Comparison of ENCODE assay signal across 9 mouse cellular contexts in the genomic region with DNA sequence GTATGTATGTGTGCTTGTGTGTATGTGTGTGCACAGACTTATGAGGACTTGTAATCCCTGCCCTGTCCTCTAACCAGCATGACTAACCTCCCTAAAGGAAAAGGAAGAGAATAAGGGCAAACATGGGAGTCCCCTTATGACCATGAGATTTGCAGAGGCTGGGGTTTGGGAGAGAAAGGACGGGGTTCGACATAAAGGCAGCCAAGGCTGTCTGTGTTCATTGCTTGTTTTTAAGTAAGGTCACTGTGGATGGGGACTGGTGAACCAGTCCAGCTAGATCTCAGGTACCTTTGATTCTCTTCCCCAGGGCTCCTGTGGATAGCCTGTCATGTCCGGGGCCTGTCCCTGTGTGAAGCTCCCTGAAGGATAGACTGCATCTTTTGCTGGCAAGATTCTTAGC. TPM values are rescaled to one million over a fixed set of nuclear protein-coding genes. Genes with fewer than 3 reads are reported as not detected.
A peak's percentile ranks its signal among the peaks of the same experiment; 100 is the strongest.
DNase-seq lines count a peak whose midpoint lies in the region; ATAC-seq lines count a peak whose summit lies in the region.
"Had no signal": no experiment of that assay in that cellular context is flagged by ENCODE, and none has a peak within 500 bp of the region (broad histone marks: within the 10 kb centered on the region; RNA-seq: fewer than 3 reads in every experiment).

No protein-coding gene starts in this region.

- H3K36me3 ChIP-seq in heart, embryonic 15.5 days, result no peaks in the 10 kb centered on the region
- H3K36me3 ChIP-seq in embryonic facial prominence, embryonic 15.5 days, result no peaks in the 10 kb centered on the region
- H3K36me3 ChIP-seq in hindbrain, embryonic 15.5 days, result no peaks in the 10 kb centered on the region
- H3K36me3 ChIP-seq in neural tube, embryonic 13.5 days, result no peaks in the 10 kb centered on the region

- H3K27ac ChIP-seq in heart, embryonic 15.5 days, result peak overlapping the region; percentile 99
- H3K27ac ChIP-seq in embryonic facial prominence, embryonic 15.5 days (replicated peaks), result peak overlapping the region; percentile 85; the same call in 1 of the 2 replicates
- peak overlapping the region; percentile 94 for H3K27ac ChIP-seq in hindbrain, embryonic 15.5 days (replicated peaks)
- H3K27ac ChIP-seq in neural tube, embryonic 13.5 days (replicated peaks), result peak overlapping the region; percentile 96

- H3K27me3 ChIP-seq in heart, embryonic 15.5 days, result no peaks in the 10 kb centered on the region
- no peaks in the 10 kb centered on the region for H3K27me3 ChIP-seq in embryonic facial prominence, embryonic 15.5 days
- no peaks in the 10 kb centered on the region for H3K27me3 ChIP-seq in hindbrain, embryonic 15.5 days
- no peaks in the 10 kb centered on the region for H3K27me3 ChIP-seq in neural tube, embryonic 13.5 days

- no peak overlapping the region for H3K4me3 ChIP-seq in heart, embryonic 15.5 days
- no peak overlapping the region for H3K4me3 ChIP-seq in embryonic facial prominence, embryonic 15.5 days (replicated peaks)
- H3K4me3 ChIP-seq in hindbrain, embryonic 15.5 days, result no peak overlapping the region
- H3K4me3 ChIP-seq in neural tube, embryonic 13.5 days, result no peak overlapping the region

- no peak for DNase-seq in heart, adult 9 months (ENCODE audit: low spot score in 2 of 2)
- DNase-seq in urinary bladder, postnatal 14 days (ENCODE audit: low spot score), result no peak
- DNase-seq in thymus, adult 18-20 months, result no peak
- DNase-seq in kidney, postnatal 36 days, result no peak
- DNase-seq: lung, adult 2 months had no signal

- no peak overlapping the region for H3K4me2 ChIP-seq in heart, embryonic 15.5 days
- H3K4me2 ChIP-seq in embryonic facial prominence, embryonic 15.5 days (replicated peaks), result no peak overlapping the region
- H3K4me2 ChIP-seq in hindbrain, embryonic 15.5 days, result peak overlapping the region; percentile 13; the same call in 1 of the 2 replicates
- H3K4me2 ChIP-seq in neural tube, embryonic 13.5 days, result peak overlapping the region; percentile 34

- peaks cover 64% of the 10 kb centered on the region for H3K4me1 ChIP-seq in heart, embryonic 15.5 days (replicated peaks)
- H3K4me1 ChIP-seq in embryonic facial prominence, embryonic 15.5 days, result peaks cover 51% of the 10 kb centered on the region
- H3K4me1 ChIP-seq in hindbrain, embryonic 15.5 days (replicated peaks), result peaks cover 46% of the 10 kb centered on the region
- H3K4me1 ChIP-seq in neural tube, embryonic 13.5 days (replicated peaks), result peaks cover 48% of the 10 kb centered on the region

- no peak for ATAC-seq in heart, embryonic 15.5 days (replicated peaks; ENCODE audit: insufficient number of reproducible peaks, insufficient read depth, low FRiP score, low read depth)
- no peak for ATAC-seq in embryonic facial prominence, embryonic 15.5 days (ENCODE audit: insufficient number of reproducible peaks, low FRiP score, low TSS enrichment, low read depth)
- ATAC-seq in hindbrain, embryonic 15.5 days (ENCODE audit: low FRiP score, low read depth), result no peak
- ATAC-seq in neural tube, embryonic 13.5 days (ENCODE audit: low read depth), result peak; percentile 13

- no peaks in the 10 kb centered on the region for H3K9me3 ChIP-seq in heart, embryonic 15.5 days (replicated peaks)
- no peaks in the 10 kb centered on the region for H3K9me3 ChIP-seq in embryonic facial prominence, embryonic 15.5 days (replicated peaks)
- H3K9me3 ChIP-seq in hindbrain, embryonic 15.5 days, result no peaks in the 10 kb centered on the region
- no peaks in the 10 kb centered on the region for H3K9me3 ChIP-seq in neural tube, embryonic 13.5 days

- 52% methylated on average over 3 of the region's 3 CpGs for WGBS in heart, embryonic 15.5 days
- 51% methylated on average over 3 of the region's 3 CpGs for WGBS in embryonic facial prominence, embryonic 15.5 days
- 16% methylated on average over 3 of the region's 3 CpGs for WGBS in hindbrain, embryonic 15.5 days
- 19% methylated on average over 3 of the region's 3 CpGs for WGBS in neural tube, embryonic 13.5 days

- H3K9ac ChIP-seq in heart, embryonic 15.5 days, result no peak overlapping the region
- no peak overlapping the region for H3K9ac ChIP-seq in embryonic facial prominence, embryonic 15.5 days
- peak overlapping the region; percentile 11; the same call in 1 of the 2 replicates for H3K9ac ChIP-seq in hindbrain, embryonic 15.5 days
- H3K9ac ChIP-seq in neural tube, embryonic 13.5 days, result peak overlapping the region; percentile 61

RNA-seq across cellular contexts. Expression of a gene that starts 55.6 kb away (rescaled TPM):
- 10.3 and 10.4 TPM in 2 replicates for polyA plus RNA-seq in heart, embryonic 15.5 days (2015; fragmentation: Nextera tagmentation; extraction: Ambion mirVana)
- polyA plus RNA-seq in embryonic facial prominence, embryonic 15.5 days (2015; fragmentation: Nextera tagmentation; extraction: Ambion mirVana), result 12.5 and 14.7 TPM in 2 replicates
- polyA plus RNA-seq in hindbrain, embryonic 15.5 days (2015; fragmentation: Nextera tagmentation; extraction: Ambion mirVana), result 9.1 and 9.2 TPM in 2 replicates
- polyA plus RNA-seq in neural tube, embryonic 13.5 days (2015; fragmentation: Nextera tagmentation; extraction: Ambion mirVana), result 8.6 and 9.7 TPM in 2 replicates

Comparison
In these comparisons a context has a peak if more than half of its experiments do, and no peak if none do; other contexts are left out.
1. H3K4me2 ChIP-seq: peak in hindbrain, embryonic 15.5 days (single experiment) and neural tube, embryonic 13.5 days (single experiment); none in heart, embryonic 15.5 days (single experiment) and embryonic facial prominence, embryonic 15.5 days (single experiment).
2. H3K9ac ChIP-seq: peak in hindbrain, embryonic 15.5 days (single experiment) and neural tube, embryonic 13.5 days (single experiment); none in heart, embryonic 15.5 days (single experiment) and embryonic facial prominence, embryonic 15.5 days (single experiment).
3. Peak in every context shown above with its lines, with median percentiles within 50 percentile points of each other: H3K27ac ChIP-seq.